Mouse (Mus musculus) neural tube, embryonic 13.5 days (tissue): Measurements from ENCODE around the gene Acsl6. TPM values are rescaled to one million over a fixed set of nuclear protein-coding genes. Genes with fewer than 3 reads are reported as not detected.
"Not testable (repeated sequence)": the region's sequence is repeated elsewhere in the genome, so short reads cannot be mapped to it uniquely, and the experiment has no call there.

Source experiments
- ATAC-seq: fragments of 200-750 bp; cut with Nextera tagmentation; 2 replicates; pipeline ENCODE4 v1.8.0; 2017; ENCODE audit warnings: low read depth, mild to moderate bottlenecking, moderate TSS enrichment, moderate library complexity
- H3K27ac ChIP-seq: fragments of 300-500 bp; sonication (generic); replicated peaks from 2 replicates; pipeline ENCODE4 v1.5.1; 2015; ENCODE audit warnings: moderate library complexity, mild to moderate bottlenecking, inconsistent platforms
- H3K27me3 ChIP-seq: fragments of 300-500 bp; sonication (generic); 2 replicates; pipeline ENCODE4 v1.6.1; 2015; ENCODE audit warnings: mild to moderate bottlenecking, inconsistent platforms
- H3K36me3 ChIP-seq: fragments of 300-500 bp; sonication (generic); 2 replicates; pipeline ENCODE4 v1.6.1; 2015; ENCODE audit warnings: mild to moderate bottlenecking, inconsistent platforms
- H3K4me1 ChIP-seq: fragments of 300-500 bp; sonication (generic); replicated peaks from 2 replicates; pipeline ENCODE4 v1.6.1; 2015; ENCODE audit warnings: inconsistent platforms
- H3K4me2 ChIP-seq: fragments of 300-500 bp; sonication (generic); 2 replicates; pipeline ENCODE4 v1.6.1; 2015; ENCODE audit warnings: inconsistent platforms, mild to moderate bottlenecking, moderate library complexity
- H3K4me3 ChIP-seq: fragments of 300-500 bp; sonication (generic); 2 replicates; pipeline ENCODE4 v1.5.1; 2015; ENCODE audit warnings: mild to moderate bottlenecking, inconsistent platforms
- H3K9ac ChIP-seq: fragments of 300-500 bp; sonication (generic); 2 replicates; pipeline ENCODE4 v1.6.1; 2015; ENCODE audit warnings: moderate library complexity, mild to moderate bottlenecking, inconsistent platforms
- H3K9me3 ChIP-seq: fragments of 300-500 bp; sonication (generic); 2 replicates; pipeline ENCODE4 v1.6.1; 2016; ENCODE audit warnings: inconsistent platforms
- WGBS: fragments of 180-500 bp; shearing (Covaris S2); methylation state at CpG from one replicate; pipeline ENCODE4 v1.1.7; 2015; 5-methylcytosine and 5-hydroxymethylcytosine counted together
- polyA plus RNA-seq: library from polyadenylated mRNA; unstranded; fragments of >200 nt; fragmentation: Nextera tagmentation; extraction: Ambion mirVana; gene quantifications from 2 replicates; pipeline ENCODE4 v1.2.1, GENCODE M21; 2015

Acsl6 gene
- polyA plus RNA-seq, 1 experiment from 2014 or later = 32.2 TPM

- no peak for ATAC-seq
Measured at GRCm38 (mm10) chr11:54293980-54294807, 9.4 kb upstream of the Acsl6 start.

GRCm38 (mm10) chr11:54295971-54296370, 7.6 kb upstream of the Acsl6 start:
- no peaks in the 10 kb centered on the region for H3K27me3 ChIP-seq
- H3K9ac ChIP-seq = no peak overlapping the region
- H3K36me3 ChIP-seq = no peaks in the 10 kb centered on the region
- H3K4me1 ChIP-seq = no peaks in the 10 kb centered on the region
- H3K4me3 ChIP-seq = no peak overlapping the region
- no peak overlapping the region for H3K27ac ChIP-seq
- no peak overlapping the region for H3K4me2 ChIP-seq
- no peak for ATAC-seq
- WGBS = 88% methylated on average over 4 of the region's 4 CpGs
- H3K9me3 ChIP-seq = peaks cover 8% of the 10 kb centered on the region

More at GRCm38 (mm10) chr11:54293980-54294807, 9.4 kb upstream of the Acsl6 start:
- H3K36me3 ChIP-seq = no peaks in the 10 kb centered on the region
- no peak overlapping the region for H3K4me2 ChIP-seq
- H3K9ac ChIP-seq = no peak overlapping the region
- no peaks in the 10 kb centered on the region for H3K4me1 ChIP-seq
- H3K27ac ChIP-seq = no peak overlapping the region
- H3K4me3 ChIP-seq = no peak overlapping the region
- no peaks in the 10 kb centered on the region for H3K27me3 ChIP-seq
- WGBS = 78% methylated on average over 12 of the region's 12 CpGs
- peaks cover 6% of the 10 kb centered on the region for H3K9me3 ChIP-seq

GRCm38 (mm10) chr11:54296734-54297133, 6.9 kb upstream of the Acsl6 start:
- no peaks in the 10 kb centered on the region for H3K36me3 ChIP-seq
- WGBS = 94% methylated on average over 1 of the region's 1 CpGs

GRCm38 (mm10) chr11:54297471-54297870, 6.1 kb upstream of the Acsl6 start:
- H3K4me3 ChIP-seq, H3K27me3 ChIP-seq, H3K27ac ChIP-seq, H3K9me3 ChIP-seq, H3K4me1 ChIP-seq, H3K9ac ChIP-seq, H3K36me3 ChIP-seq, ATAC-seq, H3K4me2 ChIP-seq: not testable (repeated sequence)
- WGBS = 72% methylated on average over 2 of the region's 2 CpGs

More at GRCm38 (mm10) chr11:54296734-54297133, 6.9 kb upstream of the Acsl6 start:
- H3K9me3 ChIP-seq = peaks cover 8% of the 10 kb centered on the region
- H3K4me1 ChIP-seq = no peaks in the 10 kb centered on the region
- H3K4me2 ChIP-seq = no peak overlapping the region
- no peak for ATAC-seq
- H3K9ac ChIP-seq = no peak overlapping the region
- H3K4me3 ChIP-seq = no peak overlapping the region
- no peaks in the 10 kb centered on the region for H3K27me3 ChIP-seq
- H3K27ac ChIP-seq = no peak overlapping the region

DNA sequence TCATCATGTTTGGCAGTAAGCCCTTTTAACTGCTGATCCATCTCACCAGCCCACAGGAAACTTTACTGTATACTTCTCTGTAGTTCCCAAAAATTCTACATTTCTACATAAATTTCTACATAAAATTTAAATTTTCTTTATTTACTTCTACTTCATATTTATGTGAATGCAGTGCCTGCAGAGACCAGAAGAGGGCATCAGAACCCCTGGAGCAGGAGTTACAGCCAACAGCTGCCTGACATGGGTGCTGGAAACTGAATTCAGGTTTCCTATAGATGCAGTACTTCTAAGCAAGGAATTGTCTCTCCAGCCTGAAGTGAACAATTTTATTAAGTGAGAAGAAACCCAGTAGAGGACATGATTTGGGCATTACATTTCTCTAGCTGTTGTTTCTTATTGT, 4.8 kb upstream of the Acsl6 start:
- H3K4me2 ChIP-seq = no peak overlapping the region
- peaks cover 8% of the 10 kb centered on the region for H3K9me3 ChIP-seq
- no peaks in the 10 kb centered on the region for H3K27me3 ChIP-seq
- H3K27ac ChIP-seq = no peak overlapping the region
- no peak overlapping the region for H3K4me3 ChIP-seq
- peaks cover 16% of the 10 kb centered on the region for H3K4me1 ChIP-seq
- H3K9ac ChIP-seq = no peak overlapping the region
- no peak for ATAC-seq
- no peaks in the 10 kb centered on the region for H3K36me3 ChIP-seq

DNA sequence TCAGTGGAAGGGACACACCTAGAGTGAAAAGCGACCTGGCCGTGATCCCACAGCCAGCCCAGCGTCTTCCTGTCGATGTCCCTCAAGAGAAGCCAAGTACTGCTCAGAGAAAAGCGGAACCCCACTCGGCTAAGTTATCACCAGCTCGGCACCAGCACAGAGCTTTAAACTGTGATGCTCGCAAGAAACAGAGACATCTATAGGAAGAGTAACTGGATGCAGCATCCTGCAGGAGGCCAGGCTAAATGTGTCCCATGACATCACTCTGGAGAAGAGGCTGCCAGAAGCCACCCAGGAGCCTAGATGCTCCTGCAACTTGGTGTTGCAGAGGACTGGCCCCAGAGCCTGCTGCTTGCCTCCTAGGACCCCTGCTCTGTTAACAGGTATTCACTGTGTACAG, 1.6 kb upstream of the Acsl6 start:
- Histone ChIP-seq H3K9me3 (peaks cover 8% of the 10 kb centered on the region), H3K27me3 (no peaks in the 10 kb centered on the region), H3K4me1 (peaks cover 42% of the 10 kb centered on the region), H3K36me3 (no peaks in the 10 kb centered on the region), H3K4me3 (no peak overlapping the region), H3K9ac (no peak overlapping the region), H3K27ac (no peak overlapping the region), H3K4me2 (no peak overlapping the region)
- no peak for ATAC-seq
- WGBS = 89% methylated on average over 8 of the region's 8 CpGs

DNA sequence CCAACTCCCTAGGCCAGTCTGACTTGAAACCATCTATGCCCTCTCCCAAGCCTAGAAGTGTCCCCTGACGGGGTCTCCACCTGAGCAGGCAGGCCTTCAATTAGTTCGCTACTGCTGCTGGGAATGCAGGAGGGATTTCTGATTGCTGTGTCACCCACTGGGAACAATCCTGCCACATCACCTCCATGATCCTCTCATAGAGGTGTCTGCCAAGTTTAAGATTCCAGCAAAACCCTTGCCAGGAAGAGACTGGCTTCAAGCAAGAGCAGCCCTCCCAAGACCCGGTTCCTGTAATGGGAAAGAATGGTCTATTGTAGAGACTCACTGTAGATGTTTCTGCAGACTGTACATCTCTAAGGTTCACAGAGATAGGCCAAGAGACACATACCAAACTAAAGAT, 992 bp upstream of the Acsl6 start:
- H3K9ac ChIP-seq = peak overlapping the region; percentile 95; the same call in 1 of the 2 replicates
- H3K4me1 ChIP-seq = peaks cover 48% of the 10 kb centered on the region
- 81% methylated on average over 3 of the region's 3 CpGs for WGBS
- no peak overlapping the region for H3K4me3 ChIP-seq
- H3K9me3 ChIP-seq = peaks cover 8% of the 10 kb centered on the region
- H3K27ac ChIP-seq = peak overlapping the region; percentile 89
- peak overlapping the region; percentile 76 for H3K4me2 ChIP-seq
- no peaks in the 10 kb centered on the region for H3K27me3 ChIP-seq
- H3K36me3 ChIP-seq = no peaks in the 10 kb centered on the region
- no peak for ATAC-seq

DNA sequence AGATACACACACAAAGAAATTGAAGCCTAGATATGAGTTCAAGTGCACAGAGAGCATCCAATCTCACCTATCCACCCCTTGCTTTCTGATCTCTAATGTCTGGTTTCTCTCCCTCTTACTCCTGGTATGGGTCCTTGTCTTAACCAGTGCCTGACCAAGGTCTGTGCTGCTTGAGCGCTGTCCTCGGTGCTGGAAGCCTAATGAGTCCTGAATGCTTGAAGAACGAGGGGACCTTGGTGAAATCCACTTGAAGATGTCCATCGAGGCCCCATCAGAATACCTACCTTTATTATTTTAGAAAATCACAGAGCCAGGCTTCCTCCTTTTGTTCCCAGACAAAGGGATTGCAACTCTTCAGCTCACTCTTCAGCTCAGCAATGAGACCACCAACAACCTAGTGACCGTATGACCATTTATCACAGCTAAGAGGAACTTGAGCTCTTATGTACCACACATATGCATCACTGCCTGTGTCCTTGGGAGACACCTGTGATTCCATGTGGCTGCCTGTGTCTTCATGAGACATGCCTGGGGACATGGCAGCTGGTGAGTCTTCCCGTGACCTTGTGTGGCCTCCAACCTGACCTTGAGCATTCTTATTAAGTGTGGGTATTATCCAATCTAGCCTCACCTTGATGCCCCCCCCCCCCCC, 396 bp upstream of the Acsl6 start:
- peaks cover 4% of the 10 kb centered on the region; the same call in 1 of the 2 replicates for H3K9me3 ChIP-seq
- H3K36me3 ChIP-seq = no peaks in the 10 kb centered on the region
- peak overlapping the region; percentile 75 for H3K4me3 ChIP-seq
- peak overlapping the region; percentile 95 for H3K9ac ChIP-seq
- peak overlapping the region; percentile 89 for H3K27ac ChIP-seq
- WGBS = 20% methylated on average over 6 of the region's 6 CpGs
- H3K4me2 ChIP-seq = peak overlapping the region; percentile 76
- ATAC-seq = peak; percentile 48
- peaks cover 52% of the 10 kb centered on the region for H3K4me1 ChIP-seq
- no peaks in the 10 kb centered on the region for H3K27me3 ChIP-seq

GRCm38 (mm10) chr11:54304471-54304873, 874 bp downstream of the Acsl6 start:
- H3K27ac ChIP-seq = peak overlapping the region; percentile 89
- no peaks in the 10 kb centered on the region for H3K36me3 ChIP-seq
- no peaks in the 10 kb centered on the region for H3K9me3 ChIP-seq
- no peaks in the 10 kb centered on the region for H3K27me3 ChIP-seq
- H3K4me3 ChIP-seq = peak overlapping the region; percentile 75
- H3K4me2 ChIP-seq = peak overlapping the region; percentile 76
- H3K4me1 ChIP-seq = peaks cover 52% of the 10 kb centered on the region
- peak overlapping the region; percentile 95 for H3K9ac ChIP-seq
- WGBS = 3% methylated on average over 7 of the region's 7 CpGs
- ATAC-seq = peak; percentile 20; the same call in 1 of the 2 replicates

DNA sequence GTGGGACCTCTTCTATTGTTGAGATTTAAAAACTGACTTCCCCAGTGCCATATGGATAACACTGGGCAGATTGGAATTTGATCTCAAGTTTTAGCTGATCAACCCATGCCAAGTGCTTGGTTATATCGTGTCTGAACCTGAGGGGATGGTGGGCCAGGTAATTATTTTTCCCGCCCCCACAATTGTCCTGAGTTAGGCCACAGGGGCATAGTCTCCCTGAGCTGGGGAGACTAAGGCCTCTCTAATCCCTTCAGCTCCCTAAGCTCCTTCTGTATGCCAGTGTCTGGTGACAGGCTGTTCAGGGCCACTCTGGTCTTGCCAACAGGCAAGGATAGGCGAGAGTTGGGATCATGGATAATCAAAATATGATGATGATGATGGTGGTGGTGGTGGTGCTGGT, 1.7 kb downstream of the Acsl6 start:
- no peak for ATAC-seq
- Histone ChIP-seq H3K36me3 (no peaks in the 10 kb centered on the region), H3K4me1 (peaks cover 52% of the 10 kb centered on the region)

GRCm38 (mm10) chr11:54307139-54307816, 3.7 kb downstream of the Acsl6 start:
- no peak overlapping the region for H3K9ac ChIP-seq
- H3K27ac ChIP-seq = no peak overlapping the region
- H3K36me3 ChIP-seq = no peaks in the 10 kb centered on the region
- no peak overlapping the region for H3K4me3 ChIP-seq
- H3K27me3 ChIP-seq = no peaks in the 10 kb centered on the region
- 79% methylated on average over 7 of the region's 7 CpGs for WGBS
- H3K9me3 ChIP-seq = no peaks in the 10 kb centered on the region
- peak overlapping the region; percentile 76; the same call in 1 of the 2 replicates for H3K4me2 ChIP-seq
- H3K4me1 ChIP-seq = peaks cover 67% of the 10 kb centered on the region
- no peak for ATAC-seq

More for the DNA sequence above, 1.7 kb downstream of the Acsl6 start:
- 76% methylated on average over 3 of the region's 3 CpGs for WGBS
- no peaks in the 10 kb centered on the region for H3K9me3 ChIP-seq
- no peak overlapping the region for H3K27ac ChIP-seq
- peak overlapping the region; percentile 75 for H3K4me3 ChIP-seq
- peak overlapping the region; percentile 95 for H3K9ac ChIP-seq
- H3K27me3 ChIP-seq = no peaks in the 10 kb centered on the region
- peak overlapping the region; percentile 76 for H3K4me2 ChIP-seq

- no peaks in the 10 kb centered on the region for H3K36me3 ChIP-seq
- no peak overlapping the region for H3K9ac ChIP-seq
- peaks cover 71% of the 10 kb centered on the region for H3K4me1 ChIP-seq
- no peaks in the 10 kb centered on the region for H3K27me3 ChIP-seq
- H3K27ac ChIP-seq = no peak overlapping the region
- H3K9me3 ChIP-seq = no peaks in the 10 kb centered on the region
- ATAC-seq = no peak
- 81% methylated on average over 2 of the region's 2 CpGs for WGBS
- no peak overlapping the region for H3K4me3 ChIP-seq
- no peak overlapping the region for H3K4me2 ChIP-seq
Measured at GRCm38 (mm10) chr11:54310588-54310987, 7.0 kb downstream of the Acsl6 start.
